Mouse (Mus musculus): ENCODE data around the gene Olfr522. TPM values are rescaled to one million over a fixed set of nuclear protein-coding genes. Genes with fewer than 3 reads are reported as not detected.

Olfr522 gene
- polyA plus RNA-seq, 1 experiment from 2014 or later: not detected

GRCm38 (mm10) chr7:140125278-140126021 lies 39.1 kb downstream of the Olfr522 start:
- 0 out of 2 replicates have a peak, but pooled peaks cover 2% of the 10 kb centered on the region for H3K36me3 ChIP-seq (ENCODE audit: control insufficient read depth, insufficient read depth, low read length)
- H3K27ac ChIP-seq (ENCODE audit: low read length): peak overlapping the region; percentile 63
- H3K27me3 ChIP-seq (replicated peaks; ENCODE audit: control insufficient read depth, insufficient read depth, low read length): no peaks in the 10 kb centered on the region
- peak overlapping the region; percentile 80 for H3K9ac ChIP-seq (ENCODE audit: low read depth, low read length)
- 1% methylated on average over 40 of the region's 40 CpGs for WGBS
- peaks cover 5% of the 10 kb centered on the region for H3K4me1 ChIP-seq (ENCODE audit: control insufficient read depth, insufficient read depth, low read length)
- peak; percentile 97 for ATAC-seq
- H3K4me3 ChIP-seq (ENCODE audit: low read length): peak overlapping the region; percentile 66
- peak overlapping the region; percentile 88 for H3K4me2 ChIP-seq (ENCODE audit: low read depth, low read length)
- H3K9me3 ChIP-seq (ENCODE audit: control insufficient read depth, low read length): no peaks in the 10 kb centered on the region

- H3K4me3 ChIP-seq (ENCODE audit: low read length): no peak overlapping the region
- H3K36me3 ChIP-seq (ENCODE audit: control insufficient read depth, insufficient read depth, low read length): no peaks in the 10 kb centered on the region
- H3K9me3 ChIP-seq (ENCODE audit: control insufficient read depth, low read length): no peaks in the 10 kb centered on the region
- WGBS: 90% methylated on average over 1 of the region's 1 CpGs
- no peak overlapping the region for H3K27ac ChIP-seq (ENCODE audit: low read length)
- H3K4me1 ChIP-seq (ENCODE audit: control insufficient read depth, insufficient read depth, low read length): peaks cover 5% of the 10 kb centered on the region
- no peaks in the 10 kb centered on the region for H3K27me3 ChIP-seq (replicated peaks; ENCODE audit: control insufficient read depth, insufficient read depth, low read length)
- H3K4me2 ChIP-seq (ENCODE audit: low read depth, low read length): no peak overlapping the region
- no peak overlapping the region for H3K9ac ChIP-seq (ENCODE audit: low read depth, low read length)
- no peak for ATAC-seq
Observed at GRCm38 (mm10) chr7:140124382-140124781, 40.2 kb downstream of the Olfr522 start.

GRCm38 (mm10) chr7:140122765-140123164 lies 41.8 kb downstream of the Olfr522 start:
- 27% methylated on average over 4 of the region's 4 CpGs for WGBS
- Histone ChIP-seq H3K9me3 (ENCODE audit: control insufficient read depth, low read length) (no peaks in the 10 kb centered on the region), H3K4me2 (ENCODE audit: low read depth, low read length) (no peak overlapping the region), H3K4me1 (ENCODE audit: control insufficient read depth, insufficient read depth, low read length) (peaks cover 5% of the 10 kb centered on the region), H3K9ac (ENCODE audit: low read depth, low read length) (no peak overlapping the region), H3K27ac (ENCODE audit: low read length) (peak overlapping the region; percentile 50), H3K4me3 (ENCODE audit: low read length) (no peak overlapping the region), H3K27me3 (replicated peaks; ENCODE audit: control insufficient read depth, insufficient read depth, low read length) (no peaks in the 10 kb centered on the region), H3K36me3 (ENCODE audit: control insufficient read depth, insufficient read depth, low read length) (no peaks in the 10 kb centered on the region)
- ATAC-seq: peak; percentile 39

GRCm38 (mm10) chr7:140121338-140121910 lies 43.1 kb downstream of the Olfr522 start:
- Histone ChIP-seq H3K27ac (ENCODE audit: low read length) (peak overlapping the region; percentile 26; the same call in 1 of the 2 replicates), H3K36me3 (ENCODE audit: control insufficient read depth, insufficient read depth, low read length) (no peaks in the 10 kb centered on the region), H3K4me1 (ENCODE audit: control insufficient read depth, insufficient read depth, low read length) (peaks cover 5% of the 10 kb centered on the region), H3K27me3 (replicated peaks; ENCODE audit: control insufficient read depth, insufficient read depth, low read length) (no peaks in the 10 kb centered on the region), H3K4me3 (ENCODE audit: low read length) (no peak overlapping the region), H3K4me2 (ENCODE audit: low read depth, low read length) (no peak overlapping the region), H3K9me3 (ENCODE audit: control insufficient read depth, low read length) (no peaks in the 10 kb centered on the region), H3K9ac (ENCODE audit: low read depth, low read length) (no peak overlapping the region)
- 64% methylated on average over 13 of the region's 13 CpGs for WGBS
- ATAC-seq: no peak

- H3K4me3 ChIP-seq (ENCODE audit: low read length): no peak overlapping the region
- no peak for ATAC-seq
- no peak overlapping the region for H3K9ac ChIP-seq (ENCODE audit: low read depth, low read length)
- H3K27me3 ChIP-seq (replicated peaks; ENCODE audit: control insufficient read depth, insufficient read depth, low read length): no peaks in the 10 kb centered on the region
- WGBS: 92% methylated on average over 2 of the region's 2 CpGs
- no peak overlapping the region for H3K4me2 ChIP-seq (ENCODE audit: low read depth, low read length)
- no peaks in the 10 kb centered on the region for H3K36me3 ChIP-seq (ENCODE audit: control insufficient read depth, insufficient read depth, low read length)
- H3K4me1 ChIP-seq (ENCODE audit: control insufficient read depth, insufficient read depth, low read length): peaks cover 2% of the 10 kb centered on the region; the same call in 1 of the 2 replicates
- no peak overlapping the region for H3K27ac ChIP-seq (ENCODE audit: low read length)
- no peaks in the 10 kb centered on the region for H3K9me3 ChIP-seq (ENCODE audit: control insufficient read depth, low read length)
Observed at GRCm38 (mm10) chr7:140120484-140120883, 44.1 kb downstream of the Olfr522 start.

GRCm38 (mm10) chr7:140116329-140117054 lies 48.1 kb downstream of the Olfr522 start, which contains the start of gene Echs1:
Echs1 (minus strand) TSS chr7:140116476.
- 4% methylated on average over 28 of the region's 28 CpGs for WGBS
- H3K27ac ChIP-seq (ENCODE audit: low read length): peak within 1 kb of the TSS; percentile 92
- no peaks in the 10 kb centered on the region for H3K27me3 ChIP-seq (replicated peaks; ENCODE audit: control insufficient read depth, insufficient read depth, low read length)
- peak within 1 kb of the TSS; percentile 89 for H3K9ac ChIP-seq (ENCODE audit: low read depth, low read length)
- no peaks in the 10 kb centered on the region for H3K9me3 ChIP-seq (ENCODE audit: control insufficient read depth, low read length)
- peak; percentile 95 for ATAC-seq
- peak within 1 kb of the TSS; percentile 84 for H3K4me3 ChIP-seq (ENCODE audit: low read length)
- peaks cover 9% of the 10 kb centered on the region; the same call in 1 of the 2 replicates for H3K36me3 ChIP-seq (ENCODE audit: control insufficient read depth, insufficient read depth, low read length)
- peak within 1 kb of the TSS; percentile 87 for H3K4me2 ChIP-seq (ENCODE audit: low read depth, low read length)
- H3K4me1 ChIP-seq (ENCODE audit: control insufficient read depth, insufficient read depth, low read length): no peaks in the 10 kb centered on the region; the same call in 1 of the 2 replicates

GRCm38 (mm10) chr7:140115583-140116328 lies 48.8 kb downstream of the Olfr522 start, which contains the start of gene Paox:
Paox (plus strand) TSS chr7:140115799.
- peak within 1 kb of the TSS; percentile 87 for H3K4me2 ChIP-seq (ENCODE audit: low read depth, low read length)
- peak within 1 kb of the TSS; percentile 84 for H3K4me3 ChIP-seq (ENCODE audit: low read length)
- H3K4me1 ChIP-seq (ENCODE audit: control insufficient read depth, insufficient read depth, low read length): no peaks in the 10 kb centered on the region
- no peaks in the 10 kb centered on the region for H3K27me3 ChIP-seq (replicated peaks; ENCODE audit: control insufficient read depth, insufficient read depth, low read length)
- peak within 1 kb of the TSS; percentile 89 for H3K9ac ChIP-seq (ENCODE audit: low read depth, low read length)
- peak; percentile 89 for ATAC-seq
- peaks cover 14% of the 10 kb centered on the region for H3K36me3 ChIP-seq (ENCODE audit: control insufficient read depth, insufficient read depth, low read length)
- H3K9me3 ChIP-seq (ENCODE audit: control insufficient read depth, low read length): no peaks in the 10 kb centered on the region
- H3K27ac ChIP-seq (ENCODE audit: low read length): peak within 1 kb of the TSS; percentile 92
- 1% methylated on average over 23 of the region's 23 CpGs for WGBS

GRCm38 (mm10) chr7:140111943-140112342 lies 52.6 kb downstream of the Olfr522 start:
- 70% methylated on average over 3 of the region's 3 CpGs for WGBS

More at GRCm38 (mm10) chr7:140111943-140112342, 52.6 kb downstream of the Olfr522 start:
- no peaks in the 10 kb centered on the region for H3K27me3 ChIP-seq (replicated peaks; ENCODE audit: control insufficient read depth, insufficient read depth, low read length)
- H3K27ac ChIP-seq (ENCODE audit: low read length): no peak overlapping the region
- no peak overlapping the region for H3K4me2 ChIP-seq (ENCODE audit: low read depth, low read length)
- no peaks in the 10 kb centered on the region for H3K4me1 ChIP-seq (ENCODE audit: control insufficient read depth, insufficient read depth, low read length)
- H3K9me3 ChIP-seq (ENCODE audit: control insufficient read depth, low read length): no peaks in the 10 kb centered on the region
- no peak for ATAC-seq
- no peak overlapping the region for H3K4me3 ChIP-seq (ENCODE audit: low read length)
- peaks cover 30% of the 10 kb centered on the region for H3K36me3 ChIP-seq (ENCODE audit: control insufficient read depth, insufficient read depth, low read length)
- H3K9ac ChIP-seq (ENCODE audit: low read depth, low read length): no peak overlapping the region
